Mouse (Mus musculus) right cerebral cortex, postnatal 14 days (tissue): ENCODE data around the gene Klhl5.

Source experiments
- DNase-seq: peaks from one replicate; pipeline ENCODE4 v3.0.0; 2022

The Klhl5 gene

DNA sequence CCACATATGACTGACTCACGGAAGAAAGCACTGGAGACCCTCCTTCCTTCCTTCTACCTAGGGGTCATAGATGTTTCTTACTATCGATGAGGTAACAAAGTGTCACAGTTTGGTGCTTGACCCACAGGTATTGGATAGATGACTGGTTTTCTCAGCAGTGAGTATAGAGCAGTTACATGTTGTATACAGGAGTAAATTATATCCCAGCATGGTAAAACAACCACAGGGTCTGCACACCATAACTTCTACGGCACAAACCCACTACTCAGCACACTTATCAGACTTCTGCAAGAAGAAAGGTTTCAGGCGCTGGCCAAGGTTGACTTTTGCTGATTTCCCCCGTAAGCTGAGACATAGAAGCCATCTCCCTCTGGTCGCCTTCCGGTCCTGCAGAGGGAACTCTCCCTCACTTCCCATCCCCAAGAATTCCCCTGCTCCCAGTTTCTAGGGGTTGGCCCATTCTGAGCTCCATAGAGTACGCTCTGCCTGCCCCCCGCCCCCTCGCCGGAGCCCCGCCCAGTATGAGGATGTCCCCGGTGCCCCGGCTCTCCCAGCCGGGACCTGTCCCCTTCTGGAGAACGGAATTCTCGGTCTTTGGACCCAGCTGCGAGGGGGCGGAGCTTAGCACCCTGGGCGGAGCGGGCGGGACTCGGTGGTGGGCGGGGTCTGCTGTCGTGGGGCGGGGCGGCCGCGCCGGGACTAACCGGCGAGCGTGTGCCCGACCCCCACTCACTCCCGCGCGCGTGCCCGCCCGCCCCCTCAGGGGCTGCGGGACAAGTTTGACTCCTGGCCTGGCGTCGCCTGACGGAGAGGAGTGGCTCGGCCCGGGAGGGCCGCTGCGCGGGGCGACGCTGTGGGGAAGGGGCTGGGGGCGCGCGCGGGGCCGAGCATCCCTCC, at the start of gene Klhl5:
TSS of gene Klhl5 (plus strand) at position 664 of the 897 bp plus-strand sequence.
- peak; percentile 86 for DNase-seq

- no peak for DNase-seq
These were observed 49.7 kb upstream of the Klhl5 start for GRCm38 (mm10) chr5:65057596-65057995.

- no peak for DNase-seq
These were observed 47.5 kb upstream of the Klhl5 start for GRCm38 (mm10) chr5:65059806-65060205.

GRCm38 (mm10) chr5:65062236-65062635, 45.1 kb upstream of the Klhl5 start:
- no peak for DNase-seq

DNA sequence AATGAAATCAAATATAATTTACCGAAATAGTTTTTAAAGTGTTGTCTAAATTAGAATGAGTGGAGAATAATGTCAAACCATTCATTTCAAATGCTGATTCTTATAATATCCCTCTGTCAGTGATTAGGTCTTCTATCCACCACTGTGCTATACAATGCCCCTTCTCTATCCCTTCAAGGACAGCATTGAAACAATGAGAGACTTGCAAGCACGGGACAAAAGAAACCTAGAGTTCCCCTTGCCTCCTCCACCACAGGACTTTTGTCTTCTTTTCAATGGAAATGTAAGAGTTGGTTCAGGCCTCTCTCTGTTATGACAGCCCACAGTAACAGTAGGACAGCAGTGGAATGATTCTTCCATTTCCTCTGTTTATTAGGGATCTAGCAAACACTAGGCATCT, 44.1 kb upstream of the Klhl5 start:
- no peak for DNase-seq

DNA sequence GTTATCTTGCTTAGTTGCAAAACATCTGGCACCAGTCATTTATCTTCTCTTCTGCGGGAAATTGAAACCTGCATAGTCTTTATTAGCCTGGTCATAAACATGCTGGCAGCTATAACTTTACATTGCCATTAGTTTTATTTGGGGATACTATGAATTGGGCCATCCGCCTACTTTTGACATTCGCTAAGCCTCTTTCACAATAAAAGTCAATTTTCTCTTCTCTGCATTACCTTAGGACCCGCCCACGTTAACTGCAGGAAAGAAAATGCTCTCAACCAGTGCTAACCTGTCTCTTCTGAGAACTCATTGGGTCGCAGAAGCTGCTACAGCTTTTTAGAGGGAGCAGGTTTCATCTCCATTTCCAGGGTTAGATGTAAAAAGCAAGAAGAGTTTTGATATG, 39.2 kb upstream of the Klhl5 start:
- DNase-seq: no peak

- no peak for DNase-seq
These were observed 37.5 kb upstream of the Klhl5 start for GRCm38 (mm10) chr5:65069872-65070271.

- no peak for DNase-seq
These were observed 35.6 kb upstream of the Klhl5 start for GRCm38 (mm10) chr5:65071689-65072118.

GRCm38 (mm10) chr5:65073247-65073646, 34.1 kb upstream of the Klhl5 start:
- DNase-seq: no peak

- no peak for DNase-seq
These were observed 32.6 kb upstream of the Klhl5 start for GRCm38 (mm10) chr5:65074693-65075092.

- no peak for DNase-seq
These were observed 31.3 kb upstream of the Klhl5 start for GRCm38 (mm10) chr5:65076087-65076486.

DNA sequence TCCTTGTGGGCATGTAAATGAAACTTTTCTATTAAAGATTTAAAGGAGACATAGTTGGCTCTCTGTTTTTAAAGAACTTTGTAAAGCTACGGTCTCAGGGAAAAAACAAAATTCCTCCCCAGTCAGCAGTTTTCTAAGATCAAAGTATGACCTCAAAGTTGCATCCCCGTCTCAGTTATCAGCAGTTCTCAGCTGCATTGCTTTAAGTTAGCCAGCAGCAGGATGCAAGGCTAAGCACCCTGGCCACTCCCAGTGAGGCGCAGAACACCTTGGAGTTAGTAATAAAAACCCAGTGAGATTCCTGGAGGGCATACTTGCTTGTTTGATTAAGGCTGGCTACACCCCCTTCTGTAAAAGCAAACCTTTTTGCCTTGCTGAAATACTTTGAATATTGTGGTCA, 30.6 kb upstream of the Klhl5 start:
- no peak for DNase-seq

- DNase-seq: no peak
These were observed 29.3 kb upstream of the Klhl5 start for GRCm38 (mm10) chr5:65078081-65078480.

DNA sequence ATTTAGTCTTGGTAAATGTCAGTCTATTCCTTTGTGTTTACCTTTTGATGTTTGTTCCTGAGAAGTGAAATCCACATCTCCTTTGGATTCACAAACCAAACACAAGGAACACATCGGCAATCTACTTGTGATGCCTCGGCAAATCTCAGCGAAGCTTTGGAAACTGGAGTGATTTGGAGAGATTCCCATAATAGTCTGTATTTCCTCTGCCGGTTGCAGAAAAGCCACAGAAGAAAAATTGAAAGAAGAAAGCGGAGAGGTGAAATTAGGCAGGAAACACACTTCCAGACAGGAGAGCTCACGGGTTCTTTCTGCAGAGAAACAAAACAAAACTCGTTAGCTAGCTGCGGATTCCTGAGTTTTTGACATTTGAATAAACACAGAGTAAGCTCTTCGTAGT, 27.5 kb upstream of the Klhl5 start:
- no peak for DNase-seq

- DNase-seq: no peak
These were observed 25.5 kb upstream of the Klhl5 start for GRCm38 (mm10) chr5:65081836-65082235.

GRCm38 (mm10) chr5:65086522-65086921, 20.8 kb upstream of the Klhl5 start:
- DNase-seq: no peak

GRCm38 (mm10) chr5:65089707-65090106, 17.6 kb upstream of the Klhl5 start:
- DNase-seq: no peak

- DNase-seq: no peak
These were observed 16.0 kb upstream of the Klhl5 start for GRCm38 (mm10) chr5:65091184-65091858.

DNA sequence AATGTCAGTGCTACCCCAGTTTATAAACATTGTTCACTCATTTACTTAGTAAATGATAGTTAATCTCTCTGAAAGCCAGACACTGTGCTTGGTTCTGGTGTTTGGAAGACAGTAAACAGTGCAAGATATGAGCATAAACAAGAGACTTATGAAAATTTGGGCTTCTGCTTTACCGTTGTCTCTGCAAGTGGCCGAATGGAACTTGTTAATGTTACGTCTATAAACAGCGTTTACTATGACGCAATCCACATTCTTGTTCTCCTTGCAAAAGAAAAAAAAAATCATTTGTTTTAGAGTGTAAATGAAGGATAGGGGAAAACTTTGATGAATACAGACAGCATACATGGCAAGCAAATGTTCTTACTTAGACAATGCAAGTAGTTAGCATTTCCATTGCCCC, 15.4 kb upstream of the Klhl5 start, which contains the start of gene Tmem156:
TSS of gene Tmem156 (minus strand) at position 212 of the 400 bp plus-strand sequence.
- no peak for DNase-seq

DNA sequence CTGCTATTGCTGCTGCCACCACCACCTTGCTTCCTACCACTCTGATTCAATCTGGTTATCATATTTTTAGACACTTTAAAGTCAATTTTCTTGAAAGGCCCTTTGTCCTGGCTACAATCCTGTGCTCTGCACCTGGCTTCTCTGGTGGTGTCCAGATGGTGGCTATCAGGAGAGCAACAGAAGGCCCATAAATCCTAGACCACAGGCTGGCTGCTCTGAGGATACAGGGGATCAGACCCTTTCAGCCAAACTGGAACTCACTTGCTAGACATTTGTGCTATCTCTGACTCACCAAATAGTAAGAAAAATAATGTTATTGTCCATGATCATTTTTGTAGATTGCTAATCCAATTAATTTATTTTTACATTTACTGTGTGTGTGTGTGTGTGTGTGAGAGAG, 13.6 kb upstream of the Klhl5 start:
- no peak for DNase-seq

DNA sequence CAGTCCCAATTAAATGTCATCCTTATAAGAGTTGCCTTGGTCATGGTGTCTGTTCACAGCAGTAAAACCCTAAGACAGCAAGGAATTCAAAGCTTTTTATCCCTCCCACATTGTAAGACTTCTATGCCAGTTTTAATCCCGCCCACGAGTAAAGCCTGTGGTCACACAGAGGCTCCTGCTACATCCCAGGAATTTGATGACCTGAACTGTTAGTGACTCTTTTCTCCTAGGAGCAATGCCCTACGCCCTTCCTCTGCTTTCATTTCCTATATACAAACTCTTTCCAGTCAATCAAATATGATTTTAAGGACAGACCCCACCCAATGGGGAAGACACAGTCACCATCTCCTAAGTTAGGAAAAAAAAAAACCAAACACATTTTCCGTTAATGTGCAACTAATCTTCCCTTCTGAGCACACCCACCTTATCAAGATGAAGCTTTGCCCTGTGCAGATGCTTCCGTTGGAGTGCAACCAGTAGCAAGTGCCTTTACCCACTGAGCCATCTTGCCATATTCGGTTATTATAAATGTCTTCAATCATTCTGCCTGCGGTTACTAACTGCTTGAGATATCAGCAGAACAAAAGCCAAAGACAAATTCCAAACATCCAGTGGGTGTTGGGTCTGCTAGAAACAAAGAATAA, 12.3 kb upstream of the Klhl5 start:
- no peak for DNase-seq

- no peak for DNase-seq
These were observed 11.3 kb upstream of the Klhl5 start for GRCm38 (mm10) chr5:65096082-65096481.

- DNase-seq: no peak
These were observed 10.5 kb upstream of the Klhl5 start for GRCm38 (mm10) chr5:65096805-65097204.

DNA sequence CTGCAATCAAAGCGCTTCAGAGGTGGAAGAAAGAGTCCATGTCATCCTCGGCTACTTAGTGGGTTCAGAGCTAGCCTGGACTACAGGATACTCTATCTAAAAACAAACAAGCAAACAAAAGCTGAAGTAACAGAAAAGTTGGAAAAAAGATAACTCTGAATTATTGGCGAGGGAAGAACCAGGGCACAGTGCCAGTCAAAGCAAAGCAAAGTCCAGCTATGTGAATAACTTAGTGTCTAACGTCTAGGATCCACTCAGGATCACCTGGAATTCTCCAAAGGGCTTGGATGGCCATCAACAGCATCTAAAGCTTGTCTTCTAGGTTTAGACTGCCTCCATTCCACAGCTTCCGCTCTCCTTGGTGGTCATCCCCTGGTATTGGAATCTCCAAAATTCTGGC, 9.9 kb upstream of the Klhl5 start:
- no peak for DNase-seq
